Mouse (Mus musculus) layer of hippocampus, adult 11-12 months (tissue): Measurements from ENCODE around the gene Iqcg.
"Not testable (repeated sequence)": the region's sequence is repeated elsewhere in the genome, so short reads cannot be mapped to it uniquely, and the experiment has no call there.

Experiments used
- DNase-seq: peaks from one replicate; pipeline ENCODE4 v3.0.0; 2022; ENCODE audit warnings: low spot score

The Iqcg gene

DNA sequence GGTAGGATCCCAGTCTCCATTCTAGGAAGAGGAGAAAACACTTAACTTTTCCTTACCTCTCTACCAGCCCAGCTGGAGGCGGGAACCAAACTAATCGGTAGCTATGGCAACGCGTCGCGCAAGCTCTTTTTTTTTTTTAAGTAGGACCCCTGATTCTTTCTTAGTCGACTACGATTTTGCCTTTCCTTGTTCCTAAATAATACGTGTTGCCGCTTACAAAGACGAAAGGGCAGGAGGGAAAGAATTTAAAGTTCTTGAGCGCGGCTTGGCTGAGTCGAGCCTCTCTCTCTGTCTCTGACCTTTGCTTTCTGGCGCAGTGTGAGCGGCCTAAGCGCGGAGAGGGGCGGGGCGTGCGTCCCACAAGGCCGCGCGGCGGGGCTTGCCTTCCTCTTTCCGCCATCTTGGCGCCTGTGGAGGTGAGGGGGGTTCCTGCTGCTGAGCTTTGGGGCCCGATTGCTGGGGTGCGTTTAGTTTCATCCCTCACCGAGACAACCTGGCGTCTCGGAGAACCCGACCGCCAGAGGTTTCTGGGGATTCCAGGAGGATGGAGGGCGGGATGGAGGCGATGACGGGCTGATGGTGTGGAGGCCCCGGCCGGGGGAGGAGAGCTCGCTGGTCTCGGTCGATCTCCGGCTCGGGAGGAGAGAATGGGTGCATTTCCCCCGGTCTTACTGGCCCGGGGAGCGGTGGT lies at the start of gene Iqcg, which contains the start of gene Rpl35a:
TSS of gene Iqcg (minus strand) at position 124 of the 691 bp plus-strand sequence.
TSS of gene Rpl35a (plus strand) at position 359 of the 691 bp plus-strand sequence.
- DNase-seq, result peak; percentile 88

DNA sequence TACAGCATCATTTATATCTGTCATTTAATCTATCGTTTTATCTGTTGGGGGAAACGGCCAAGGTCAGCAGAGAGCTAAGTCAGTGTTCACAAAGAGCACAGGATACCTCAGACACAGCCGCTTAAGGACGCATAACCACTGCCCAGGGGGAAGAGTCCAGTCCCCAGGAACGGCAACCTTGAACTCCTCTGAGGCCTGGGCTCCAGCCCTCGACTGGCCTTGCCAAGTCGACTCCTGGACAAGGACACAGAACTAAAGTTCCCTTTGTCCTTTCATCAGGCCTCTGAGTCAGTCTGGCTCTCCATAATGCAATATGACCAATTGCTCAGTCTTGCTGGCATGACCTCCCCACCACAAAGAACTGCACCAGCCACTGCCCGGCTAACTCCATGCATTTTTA lies 29.6 kb upstream of the Iqcg start:
- no peak for DNase-seq

DNA sequence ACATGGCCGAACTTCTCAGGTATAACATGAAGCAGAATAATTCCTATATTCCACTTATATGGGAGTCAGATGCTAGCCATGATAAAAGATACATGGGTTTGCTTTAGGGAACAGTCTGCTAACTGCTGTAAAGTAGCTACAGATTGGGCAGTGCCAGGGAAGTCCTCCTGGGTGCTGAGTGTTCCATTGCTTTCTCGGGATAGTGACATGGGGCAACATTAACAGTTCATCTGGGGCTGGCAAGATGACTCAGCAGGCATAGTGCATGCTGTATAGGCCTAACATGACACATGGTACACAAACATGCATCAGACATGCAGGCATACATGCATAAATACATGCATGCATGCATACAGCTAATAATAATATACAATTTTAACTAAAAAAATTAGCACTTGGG lies 28.0 kb upstream of the Iqcg start:
- no peak for DNase-seq

DNA sequence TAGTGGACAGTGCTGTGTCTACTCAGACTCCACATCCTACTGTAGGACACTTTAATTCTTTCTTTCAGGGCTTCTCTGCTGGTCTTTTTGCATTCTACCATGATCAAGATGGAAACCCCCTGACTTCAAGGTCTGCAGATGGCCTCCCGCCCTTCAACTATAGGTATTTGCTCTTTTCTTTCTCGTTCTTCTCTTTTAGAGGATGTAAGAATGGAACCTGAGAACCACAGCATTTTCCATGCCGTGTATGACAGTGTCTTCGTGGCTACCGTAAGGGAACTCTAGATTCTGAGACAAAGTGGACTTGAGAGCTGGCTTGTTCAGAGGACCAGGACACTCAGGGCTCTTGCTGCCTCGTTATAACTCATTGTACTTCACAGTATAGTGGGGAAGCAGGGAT lies 26.9 kb upstream of the Iqcg start:
- DNase-seq, result no peak

DNA sequence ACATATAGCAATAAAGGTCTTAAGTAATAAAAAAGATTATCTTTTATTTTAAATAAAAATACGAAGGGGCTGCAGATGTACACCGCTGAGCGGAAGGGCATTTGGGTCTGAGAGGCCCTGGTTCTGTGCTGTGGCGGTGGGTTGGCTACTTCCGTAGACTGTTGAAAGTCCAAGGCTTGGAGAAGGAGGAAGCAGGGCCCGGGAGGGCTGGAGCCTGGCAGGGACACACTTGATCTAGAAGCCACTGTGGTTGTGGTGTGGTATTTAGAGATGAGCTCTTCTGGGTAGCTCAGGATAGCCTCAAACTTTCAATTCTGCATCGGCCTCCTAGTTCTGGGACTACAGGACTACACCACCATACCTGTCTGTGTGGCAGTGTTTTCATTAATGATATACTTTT lies 24.0 kb upstream of the Iqcg start:
- no peak for DNase-seq

DNA sequence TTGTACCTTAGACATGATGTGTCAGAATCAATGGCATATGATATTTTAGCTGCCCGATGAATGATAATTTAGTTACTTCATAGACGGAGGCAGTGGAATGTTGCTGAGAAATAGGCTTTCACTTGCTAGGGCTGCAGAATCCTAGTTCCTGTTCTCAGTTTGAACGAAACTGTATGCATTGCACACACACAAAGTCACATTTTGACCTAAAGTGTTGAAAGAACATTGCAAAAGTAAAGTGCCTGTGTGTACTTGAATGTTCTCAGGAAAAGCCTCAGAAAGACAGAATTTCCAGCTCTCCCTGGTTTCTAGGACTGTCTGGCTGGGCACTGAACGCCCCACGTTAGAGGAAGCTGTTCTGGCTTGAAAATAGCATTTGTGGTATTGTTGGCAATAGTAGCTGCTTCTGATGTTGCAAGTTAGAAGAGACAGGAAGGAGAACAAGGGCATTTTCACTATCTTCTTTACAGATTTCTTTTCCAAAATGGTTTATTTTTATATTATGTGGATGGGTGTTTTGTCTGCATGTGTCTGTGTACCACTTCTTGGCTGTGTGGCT lies 21.1 kb upstream of the Iqcg start:
- no peak for DNase-seq

DNA sequence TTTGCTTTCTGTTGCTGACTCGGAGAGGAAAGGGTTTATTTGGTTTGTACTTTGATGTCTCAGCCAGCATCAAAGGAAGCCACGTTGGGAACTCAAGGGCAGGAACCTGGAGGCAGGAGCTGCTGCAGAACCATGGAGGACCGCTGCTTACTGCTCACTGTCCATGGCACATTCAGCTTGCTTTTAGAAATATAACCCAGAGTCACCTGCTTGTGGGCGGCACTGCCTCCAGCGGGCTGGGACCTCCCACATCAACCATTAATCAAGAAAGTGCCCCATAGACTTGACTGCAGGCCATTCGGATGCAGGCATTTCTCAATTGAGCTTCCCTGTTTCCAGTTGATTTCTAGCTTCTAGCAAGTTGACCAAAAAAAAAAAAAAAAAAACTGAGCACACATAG lies 20.1 kb upstream of the Iqcg start:
- no peak for DNase-seq

DNA sequence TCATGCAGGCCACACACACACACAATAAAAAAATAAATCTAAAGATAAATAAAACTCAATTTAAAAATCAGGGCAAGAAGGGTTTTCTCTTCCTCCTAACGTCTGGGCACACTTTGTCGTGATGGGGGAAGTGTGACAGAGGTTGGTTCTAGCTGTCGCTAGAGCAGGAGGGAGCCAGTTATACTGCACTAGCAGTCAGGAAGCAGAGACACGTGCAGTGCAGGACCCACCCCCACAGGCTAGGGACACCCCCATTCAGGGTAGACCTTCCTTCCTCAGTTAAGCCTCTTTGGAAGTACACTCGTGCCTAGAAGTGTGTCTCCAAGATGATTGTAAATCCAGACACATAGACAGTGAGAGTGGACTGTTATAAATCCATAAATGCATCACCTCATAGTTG lies 18.9 kb upstream of the Iqcg start:
- DNase-seq, result no peak

DNA sequence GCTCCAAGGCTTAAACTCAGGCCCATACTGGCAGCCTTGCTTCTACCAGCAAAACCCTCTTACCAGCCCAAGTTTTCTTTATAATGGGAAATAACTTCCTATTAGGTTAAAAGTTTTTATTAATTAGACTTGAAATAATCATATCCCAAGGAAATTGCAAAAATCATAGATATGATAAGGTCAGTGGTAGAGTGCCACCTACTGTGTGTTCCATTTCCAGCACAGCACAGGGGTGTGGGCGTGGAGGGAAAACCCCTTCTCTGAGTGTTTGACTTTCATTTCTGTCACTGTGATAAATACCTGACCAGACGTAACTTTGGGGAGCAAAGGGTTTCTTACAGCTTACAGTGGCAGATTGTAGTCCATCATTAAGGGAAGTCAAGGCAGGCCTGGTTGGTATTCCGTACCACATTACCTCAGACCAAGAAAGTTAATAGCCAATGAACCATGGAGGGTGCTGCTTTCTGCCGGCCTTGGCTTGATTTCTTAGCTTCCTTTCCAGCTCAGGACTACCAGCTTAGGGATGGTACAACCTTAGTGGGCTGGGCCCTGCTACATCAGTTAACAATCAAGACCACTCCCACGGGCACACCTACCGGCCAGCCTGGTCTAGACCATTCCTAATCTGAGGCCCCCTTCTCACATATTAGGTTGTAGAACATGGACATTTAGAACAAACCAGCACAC lies 17.0 kb upstream of the Iqcg start:
- no peak for DNase-seq

DNA sequence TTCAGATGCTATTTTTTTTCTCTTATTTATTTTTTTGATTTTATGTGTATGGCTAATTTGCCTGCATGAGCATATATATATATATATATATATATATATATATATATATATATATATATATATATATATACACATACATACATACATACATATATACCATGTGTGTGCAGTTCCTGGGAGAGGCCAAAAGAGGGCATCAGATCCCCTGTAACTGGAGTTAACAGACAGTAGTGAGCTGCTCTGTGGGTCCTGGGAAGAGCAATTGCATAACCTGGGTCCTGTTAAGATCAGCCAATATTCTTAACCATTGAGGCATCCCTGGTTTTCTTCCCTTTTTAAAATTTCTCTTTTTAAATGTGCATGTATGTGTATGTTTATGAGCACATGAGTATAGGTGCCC lies 14.9 kb upstream of the Iqcg start:
- DNase-seq, result no peak

DNA sequence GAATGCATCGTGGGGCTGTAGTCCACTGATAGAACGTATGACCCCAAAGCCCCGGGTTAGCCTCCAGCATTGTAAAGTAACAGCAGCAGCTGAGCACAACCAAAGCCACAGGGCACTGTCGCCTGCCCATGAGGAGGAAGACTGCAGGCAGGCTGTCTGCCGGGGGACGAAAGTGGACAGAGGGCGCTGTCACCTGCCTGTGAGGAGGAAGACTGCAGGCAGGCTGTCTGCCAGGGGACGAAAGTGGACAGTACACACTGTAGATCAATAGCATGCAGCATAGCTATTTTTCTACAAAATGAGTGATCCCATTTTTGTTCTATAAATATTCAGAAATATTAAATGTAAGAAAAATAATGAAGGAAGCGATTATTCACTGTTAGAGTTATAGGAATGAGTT lies 8.6 kb upstream of the Iqcg start:
- DNase-seq, result no peak

DNA sequence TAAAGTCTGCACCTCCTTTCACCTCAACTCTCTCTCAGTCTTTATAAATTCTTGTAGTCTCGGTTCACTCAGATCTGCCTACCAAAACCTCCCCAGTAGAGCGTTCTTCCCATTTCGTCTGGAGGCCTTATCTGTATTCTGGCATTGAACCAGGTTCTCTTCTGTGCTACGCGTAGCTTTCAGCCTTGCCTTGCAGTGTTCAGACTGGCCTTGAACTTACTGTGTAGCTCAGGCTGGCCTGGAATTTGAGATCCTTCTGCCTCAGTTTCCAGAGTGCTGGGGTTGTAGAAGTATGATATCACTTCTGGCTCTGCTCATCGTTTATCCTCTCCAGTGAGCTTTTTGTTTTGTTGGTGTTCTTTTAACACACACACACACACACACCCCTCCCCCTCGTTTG lies 7.2 kb upstream of the Iqcg start:
- DNase-seq, result no peak

DNA sequence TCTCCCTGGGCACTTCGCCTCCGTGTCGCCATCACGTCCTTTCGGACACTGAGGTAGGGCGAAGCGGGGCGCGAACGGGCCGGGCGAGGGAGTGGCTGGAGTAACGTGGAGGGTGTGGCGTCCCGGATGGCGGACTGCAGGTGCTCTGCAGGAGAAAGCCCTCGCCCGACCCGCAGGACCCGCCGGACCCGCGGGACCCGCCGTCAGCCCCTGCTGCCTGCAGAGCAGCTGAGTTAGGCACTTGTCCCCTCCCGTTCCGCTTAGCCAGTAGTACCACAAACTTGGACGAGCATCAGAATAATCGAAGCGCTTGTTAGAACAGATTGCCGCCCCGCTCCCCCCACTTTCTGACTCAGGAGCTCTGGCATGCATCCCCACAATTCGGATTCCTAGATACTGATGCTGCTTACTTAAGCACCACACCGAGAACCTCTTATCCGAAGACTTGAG lies 6.7 kb upstream of the Iqcg start:
- peak; percentile 81 for DNase-seq

DNA sequence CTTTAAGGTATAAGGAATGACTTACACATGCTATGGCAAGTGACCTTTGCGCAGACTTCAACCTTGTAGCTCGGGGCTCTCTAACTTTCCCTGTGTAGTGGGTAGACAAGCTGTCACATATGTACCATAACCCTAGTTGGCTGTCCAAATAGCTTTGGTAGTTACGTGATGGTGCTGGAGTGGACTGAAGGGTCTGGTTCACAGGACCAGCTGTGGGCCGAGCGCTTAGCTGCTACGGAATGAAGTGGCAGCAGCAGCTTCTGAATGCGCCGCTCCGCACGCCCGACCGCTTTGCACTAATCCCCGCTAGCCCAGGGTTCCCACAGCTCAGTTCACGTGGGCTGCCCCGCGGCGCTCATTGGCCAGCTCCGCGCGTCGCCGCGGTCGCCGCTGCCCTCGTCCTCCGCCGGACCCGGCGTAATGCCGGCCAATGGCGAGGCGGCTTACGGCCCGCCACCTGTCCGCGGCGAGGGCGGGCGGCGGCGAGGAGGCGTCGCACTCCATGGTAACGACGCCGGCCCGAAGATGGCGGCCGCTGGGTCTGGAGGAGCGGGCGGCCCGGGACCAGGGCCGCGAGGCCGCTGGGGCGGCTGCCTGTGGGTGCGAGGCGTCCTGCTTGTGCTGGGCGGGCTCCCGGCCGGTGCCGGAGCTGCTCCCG lies 6.1 kb upstream of the Iqcg start, which contains the start of gene Lmln:
TSS of gene Lmln (plus strand) at position 498 of the 658 bp plus-strand sequence.
- DNase-seq, result peak; percentile 89

DNA sequence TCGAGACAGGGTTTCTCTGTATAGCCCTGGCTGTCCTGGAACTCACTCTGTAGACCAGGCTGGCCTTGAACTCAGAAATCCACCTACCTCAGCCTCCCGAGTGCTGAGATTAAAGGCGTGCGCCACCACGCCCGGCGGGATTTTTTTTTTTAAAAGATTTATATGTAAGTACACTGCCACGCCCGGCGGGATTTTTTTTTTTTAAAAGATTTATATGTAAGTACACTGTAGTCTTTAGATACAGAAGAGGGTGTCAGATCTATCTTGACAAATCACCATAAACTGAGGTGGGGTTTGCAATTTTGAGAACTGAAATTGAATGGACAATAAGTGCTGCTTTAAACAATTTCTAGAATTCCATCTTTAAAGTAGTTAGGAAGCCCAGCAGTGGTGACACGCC lies 5.4 kb upstream of the Iqcg start:
- no peak for DNase-seq

DNA sequence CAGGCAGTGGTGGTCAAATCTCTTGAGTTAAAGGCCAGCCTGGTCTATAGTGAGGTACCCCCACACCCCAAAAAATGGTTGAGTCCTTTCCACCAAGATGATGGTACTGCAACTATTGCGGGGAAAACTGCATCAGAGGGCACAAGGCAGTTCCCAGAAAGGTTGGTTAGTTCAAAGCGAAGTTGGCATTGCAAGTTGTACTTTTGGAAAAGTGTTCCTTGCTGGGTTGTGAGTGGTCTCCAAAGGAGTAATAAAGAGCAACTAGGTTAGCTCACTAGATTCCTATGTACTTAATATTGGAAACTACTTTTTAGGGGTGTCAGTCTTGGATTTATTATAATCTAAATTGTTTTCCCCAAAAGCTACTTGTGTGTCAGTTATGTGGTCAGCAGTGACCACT lies 4.9 kb upstream of the Iqcg start:
- DNase-seq, result no peak

DNA sequence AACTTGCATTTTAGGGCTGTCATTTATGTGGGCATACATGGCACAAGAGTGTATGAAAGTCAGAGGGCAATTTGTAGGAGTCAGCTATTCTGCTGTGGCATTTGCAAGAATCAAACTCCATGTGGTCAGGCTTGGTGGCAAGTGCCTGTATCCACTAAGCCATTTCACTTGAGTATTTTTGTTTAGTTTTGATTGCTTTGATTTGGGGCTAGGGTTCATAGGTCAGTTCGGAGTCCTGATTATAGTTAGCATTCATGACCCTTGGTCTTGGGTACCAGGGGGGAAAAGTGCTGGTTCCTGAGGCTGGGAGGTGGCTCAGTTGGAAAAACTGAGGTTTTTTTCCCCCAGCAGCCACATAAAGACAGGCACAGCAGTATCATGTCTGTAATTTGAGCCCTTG lies 3.5 kb upstream of the Iqcg start:
- no peak for DNase-seq

DNA sequence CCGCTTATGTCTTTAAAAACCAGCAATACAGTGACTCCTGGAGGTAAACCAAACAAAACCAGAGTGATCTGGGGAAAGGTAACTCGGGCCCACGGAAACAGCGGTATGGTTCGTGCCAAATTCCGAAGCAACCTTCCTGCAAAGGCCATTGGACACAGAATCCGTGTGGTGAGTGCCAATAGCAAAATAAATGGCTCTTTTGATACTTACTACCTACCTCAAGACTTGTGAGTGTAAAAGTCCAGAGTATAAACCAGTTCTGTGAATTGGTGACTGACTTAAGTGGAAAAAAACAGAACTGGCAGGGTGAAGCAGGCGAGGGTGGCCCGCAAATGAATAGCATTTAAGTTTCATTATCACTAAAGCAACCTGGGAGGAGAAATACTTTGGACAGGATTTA lies 2.6 kb upstream of the Iqcg start:
- not testable (repeated sequence) for DNase-seq

DNA sequence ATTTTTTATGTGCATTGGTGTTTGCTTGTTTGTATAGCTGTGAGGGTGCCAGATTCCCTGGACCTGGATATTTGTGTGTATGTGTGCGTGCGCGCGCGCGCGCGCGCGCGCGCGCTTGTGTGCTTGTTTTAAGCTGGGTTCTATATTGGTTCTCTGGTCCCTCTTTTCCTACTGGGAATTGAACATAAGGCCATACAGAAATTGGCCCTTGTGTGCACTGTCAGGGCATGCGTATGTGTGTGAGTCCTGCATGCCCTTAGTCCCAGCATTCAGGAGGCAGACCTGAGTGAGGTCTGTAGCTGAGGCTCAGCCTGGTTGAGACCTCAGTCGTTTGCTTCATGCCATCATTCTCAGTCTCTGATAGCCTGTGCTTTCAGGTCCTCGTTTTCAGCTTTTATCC lies 2.0 kb upstream of the Iqcg start:
- DNase-seq, result no peak

DNA sequence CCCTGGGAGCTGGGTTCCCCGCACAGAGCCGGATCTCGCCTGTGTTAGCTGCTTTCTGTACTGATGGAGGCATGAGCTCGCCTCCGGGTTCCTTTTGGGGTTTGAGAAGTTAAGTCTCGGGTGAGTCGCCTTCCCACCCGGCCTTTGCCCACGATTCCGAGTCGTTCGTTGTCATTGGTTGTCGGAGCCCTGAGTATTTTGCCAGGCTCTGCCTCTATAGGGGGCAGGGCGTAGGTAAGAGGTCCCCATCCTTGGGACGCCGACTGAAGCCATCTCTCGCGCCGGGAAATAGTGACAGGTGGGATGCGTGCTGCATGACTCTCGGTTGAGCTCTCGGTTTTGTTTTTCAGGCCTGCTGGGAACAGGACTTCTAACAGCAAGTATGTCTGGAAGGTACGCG lies 768 bp upstream of the Iqcg start:
- no peak for DNase-seq

DNA sequence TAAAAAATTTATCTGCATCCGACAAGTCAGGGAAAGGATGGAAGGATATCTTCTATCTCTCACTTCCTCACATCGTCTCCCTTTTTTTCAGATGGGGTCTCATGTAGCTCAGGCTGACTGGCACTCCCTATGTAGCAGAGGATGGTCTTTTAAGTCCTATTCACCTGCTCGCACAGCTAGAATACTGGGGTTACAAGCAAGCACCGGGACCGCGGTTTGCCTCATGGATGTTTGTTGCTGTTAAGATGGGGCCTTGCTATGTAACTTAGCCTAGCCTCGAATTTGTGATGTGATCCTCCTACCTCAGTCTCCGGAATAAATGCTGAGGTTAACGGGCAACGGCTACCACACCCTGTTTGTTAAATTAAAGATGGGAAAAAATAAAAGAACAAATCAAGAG lies 363 bp downstream of the Iqcg start:
- no peak for DNase-seq

DNA sequence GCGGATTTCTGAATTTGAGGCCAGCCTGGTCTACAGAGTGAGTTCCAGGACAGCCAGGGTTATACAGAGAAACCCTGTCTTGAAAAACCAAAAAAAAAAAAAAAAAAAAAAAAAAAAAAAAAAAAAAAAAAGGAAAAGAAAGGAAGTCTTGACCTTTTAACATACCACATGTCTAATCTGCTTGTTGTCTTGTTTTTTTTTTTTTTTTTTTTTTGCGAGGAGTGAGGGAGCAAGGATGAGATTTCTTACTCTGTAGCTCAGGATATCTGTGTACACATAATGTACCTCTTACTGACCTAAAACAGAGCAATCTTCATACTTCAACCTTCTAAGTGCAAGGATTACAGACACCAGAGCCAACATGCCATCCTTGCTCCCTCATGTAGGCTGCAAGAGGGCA lies 1.1 kb downstream of the Iqcg start:
- not testable (repeated sequence) for DNase-seq

DNA sequence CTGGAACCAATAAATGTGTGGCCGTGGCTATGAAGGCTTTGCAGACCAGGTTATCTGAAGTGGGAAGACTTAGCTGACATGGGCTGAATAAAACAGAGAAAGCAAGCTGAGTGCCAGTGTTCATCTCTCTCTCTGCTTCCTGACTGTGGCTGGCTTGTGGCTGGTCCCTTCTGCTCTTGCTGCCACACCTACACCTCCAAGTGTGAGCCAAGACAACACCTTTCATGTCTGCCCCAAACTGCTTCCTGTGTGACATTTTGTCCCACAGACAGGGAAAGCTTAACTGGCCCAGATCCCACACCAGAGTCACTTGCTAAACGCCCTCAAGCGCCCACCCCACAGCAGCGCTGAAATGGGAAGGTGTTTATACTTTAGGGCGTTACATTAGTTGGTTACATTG lies 2.9 kb downstream of the Iqcg start:
- DNase-seq, result no peak
